Comparison of ENCODE assay signal across 10 mouse cellular contexts in the genomic region with DNA sequence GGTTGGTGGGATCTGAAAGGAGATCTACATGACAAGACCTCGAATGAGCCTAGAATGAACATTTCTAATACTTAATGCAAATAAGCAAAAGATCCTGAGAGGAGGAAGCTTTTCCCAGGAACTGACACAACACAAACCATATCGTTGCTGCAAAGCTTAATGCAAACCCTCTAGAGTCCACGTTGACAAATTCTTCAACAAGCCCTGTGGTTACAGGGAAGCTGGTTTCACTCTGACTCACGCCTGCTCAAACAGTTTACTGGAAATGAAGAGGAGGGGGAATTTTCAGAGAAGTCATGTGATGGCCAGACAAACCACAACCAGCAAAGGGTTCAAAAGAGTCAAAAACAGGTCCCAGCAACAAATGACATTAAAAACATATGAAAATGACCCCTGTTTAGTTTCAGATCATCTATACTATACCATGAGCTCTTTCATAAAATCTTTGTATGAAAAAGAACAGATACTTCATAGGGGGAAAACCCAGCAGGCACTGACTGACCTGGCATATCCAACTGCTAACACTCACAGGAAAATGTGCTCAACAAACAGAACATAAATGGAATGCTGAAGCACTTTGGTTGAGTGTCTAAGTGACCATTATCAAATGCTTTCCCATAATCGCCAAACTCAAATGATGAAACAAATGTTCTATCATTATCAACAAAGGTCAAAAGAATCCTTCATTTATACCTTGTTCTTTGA. TPM values are rescaled to one million over a fixed set of nuclear protein-coding genes. Genes with fewer than 3 reads are reported as not detected.
DNase-seq lines count a peak whose midpoint lies in the region; ATAC-seq lines count a peak whose summit lies in the region.
"Had no signal": no experiment of that assay in that cellular context is flagged by ENCODE, and none has a peak within 500 bp of the region (broad histone marks: within the 10 kb centered on the region; RNA-seq: fewer than 3 reads in every experiment).

No protein-coding gene starts in this region.

- H3K4me3 ChIP-seq in liver, embryonic 15.5 days (replicated peaks) = no peak overlapping the region
- no peak overlapping the region for H3K4me3 ChIP-seq in midbrain, embryonic 13.5 days (replicated peaks)
- H3K4me3 ChIP-seq: erythroblast, embryonic 14.5 days had no signal

- no peak for ATAC-seq in liver, embryonic 15.5 days (ENCODE audit: insufficient read depth)
- ATAC-seq in midbrain, embryonic 13.5 days = no peak

- H3K27me3 ChIP-seq in liver, embryonic 15.5 days = no peaks in the 10 kb centered on the region
- H3K27me3 ChIP-seq in splenic B cell, adult 2 months (ENCODE audit: control insufficient read depth, insufficient read depth, low read length, poor library complexity, severe bottlenecking) = no peaks in the 10 kb centered on the region
- no peaks in the 10 kb centered on the region for H3K27me3 ChIP-seq in midbrain, embryonic 13.5 days

- H3K9ac ChIP-seq in liver, embryonic 15.5 days = no peak overlapping the region
- H3K9ac ChIP-seq in midbrain, embryonic 13.5 days (replicated peaks) = no peak overlapping the region

- DNase-seq in spleen, postnatal 36 days (ENCODE audit: low spot score in 2 of 2) = peak; percentile 65 to 73
- DNase-seq in spleen, postnatal 14 days (ENCODE audit: low spot score in 2 of 2) = no peak
- DNase-seq in brain, adult 2 months (ENCODE audit: low read depth, low spot score) = peak; percentile 30
- peak; percentile 82 for DNase-seq in splenic B cell, adult 2 months (ENCODE audit: low read depth, low spot score)
- DNase-seq in urinary bladder, adult 2 months (ENCODE audit: low spot score) = no peak
- no peak for DNase-seq in kidney, postnatal 14 days
- DNase-seq: adrenal gland, adult 2 months had no signal

- H3K36me3 ChIP-seq in liver, embryonic 15.5 days (replicated peaks) = peaks cover 9% of the 10 kb centered on the region
- no peaks in the 10 kb centered on the region for H3K36me3 ChIP-seq in splenic B cell, adult 2 months (ENCODE audit: control insufficient read depth, insufficient read depth, low read length, poor library complexity, severe bottlenecking)
- 0 out of 2 replicates have a peak, but pooled peaks cover 6% of the 10 kb centered on the region for H3K36me3 ChIP-seq in midbrain, embryonic 13.5 days

- H3K9me3 ChIP-seq in liver, embryonic 15.5 days (replicated peaks) = no peaks in the 10 kb centered on the region
- no peaks in the 10 kb centered on the region for H3K9me3 ChIP-seq in midbrain, embryonic 13.5 days

- H3K4me1 ChIP-seq in liver, embryonic 15.5 days (replicated peaks) = peaks cover 44% of the 10 kb centered on the region
- peaks cover 7% of the 10 kb centered on the region; the same call in 1 of the 2 replicates for H3K4me1 ChIP-seq in midbrain, embryonic 13.5 days (replicated peaks)

- H3K4me2 ChIP-seq in liver, embryonic 15.5 days = no peak overlapping the region
- no peak overlapping the region for H3K4me2 ChIP-seq in midbrain, embryonic 13.5 days (replicated peaks)

- 27% methylated on average over 5 of the region's 5 CpGs for WGBS in liver, embryonic 15.5 days (ENCODE audit: insufficient replicate concordance)
- WGBS in midbrain, embryonic 13.5 days = 76% methylated on average over 5 of the region's 5 CpGs

- H3K27ac ChIP-seq in liver, embryonic 15.5 days (replicated peaks) = peak overlapping the region; percentile 2; the same call in 1 of the 2 replicates
- no peak overlapping the region for H3K27ac ChIP-seq in midbrain, embryonic 13.5 days

RNA-seq across cellular contexts. Expression of a gene that starts 59.2 kb away (rescaled TPM):
- polyA plus RNA-seq in liver, embryonic 15.5 days (2015; fragmentation: Nextera tagmentation; extraction: Ambion mirVana) = 80.8 and 81.0 TPM in 2 replicates
- 93.5 and 102 TPM in 2 replicates for polyA plus RNA-seq in midbrain, embryonic 13.5 days (2015; fragmentation: Nextera tagmentation; extraction: Ambion mirVana)
- 232 and 365 TPM in 2 replicates for polyA plus RNA-seq in urinary bladder, adult 2 months (2012; rRNA removed)

RNA-seq across cellular contexts. Expression of a gene that starts 59.4 kb away (rescaled TPM):
- 14.3 and 15.0 TPM in 2 replicates for polyA plus RNA-seq in liver, embryonic 15.5 days (2015; fragmentation: Nextera tagmentation; extraction: Ambion mirVana)
- polyA plus RNA-seq in midbrain, embryonic 13.5 days (2015; fragmentation: Nextera tagmentation; extraction: Ambion mirVana) = 37.4 and 38.5 TPM in 2 replicates
- polyA plus RNA-seq in urinary bladder, adult 2 months (2012; rRNA removed) = 11.9 and 12.8 TPM in 2 replicates

Comparison
In these comparisons a context has a peak if more than half of its experiments do, and no peak if none do; other contexts are left out.
1. DNase-seq: peak in spleen, postnatal 36 days (2 of 2), brain, adult 2 months (single experiment) and splenic B cell, adult 2 months (single experiment); none in spleen, postnatal 14 days (0 of 2), urinary bladder, adult 2 months (single experiment) and kidney, postnatal 14 days (single experiment).